Mouse (Mus musculus): ENCODE data around the gene Gfral. TPM values are rescaled to one million over a fixed set of nuclear protein-coding genes. Genes with fewer than 3 reads are reported as not detected.
"Not testable (repeated sequence)": the region's sequence is repeated elsewhere in the genome, so short reads cannot be mapped to it uniquely, and the experiment has no call there.

Gfral gene
- total RNA-seq, 2 experiments from 2014 or later = not detected

DNA sequence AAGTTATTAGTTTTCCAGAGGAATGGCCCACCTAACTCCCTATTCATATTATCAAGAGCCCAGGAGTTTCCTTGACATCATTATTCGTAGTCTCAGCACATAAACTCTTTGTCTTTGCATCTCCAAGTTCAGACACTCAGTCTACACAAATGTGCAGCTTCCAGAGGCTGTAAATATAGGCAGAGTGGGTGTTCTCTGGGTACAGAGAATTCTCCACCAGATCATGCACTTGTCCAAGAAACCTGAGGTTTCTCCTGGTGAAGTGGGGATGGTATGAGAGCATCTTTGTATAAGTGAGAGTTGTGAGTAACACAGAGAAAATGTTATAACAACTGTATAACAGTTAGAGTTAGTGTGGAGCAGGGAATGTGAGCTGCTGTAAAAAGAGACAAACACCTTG, 84.1 kb downstream of the Gfral start:
- no peak for ATAC-seq (replicated peaks; ENCODE audit: low FRiP score, poor library complexity, severe bottlenecking)

DNA sequence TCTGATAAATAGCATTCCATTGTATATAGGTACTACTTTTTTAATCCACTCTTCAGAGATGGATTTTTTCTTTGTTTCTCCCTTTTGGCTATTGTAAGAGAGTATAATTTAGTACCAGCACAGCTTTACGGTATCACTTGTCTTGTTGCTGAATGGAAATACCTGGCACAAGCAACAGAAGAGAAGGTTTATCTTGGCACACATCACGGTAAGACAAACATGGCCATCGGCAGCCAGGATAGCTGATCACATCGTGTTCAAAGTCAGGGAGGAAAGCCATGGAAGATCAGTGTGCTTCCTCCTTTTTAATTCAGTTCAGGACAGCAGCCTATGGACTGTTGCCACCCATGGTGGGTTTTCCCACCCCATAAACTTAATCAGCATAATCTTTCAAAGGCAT, 89.2 kb downstream of the Gfral start:
- ATAC-seq (replicated peaks; ENCODE audit: low FRiP score, poor library complexity, severe bottlenecking) = no peak

DNA sequence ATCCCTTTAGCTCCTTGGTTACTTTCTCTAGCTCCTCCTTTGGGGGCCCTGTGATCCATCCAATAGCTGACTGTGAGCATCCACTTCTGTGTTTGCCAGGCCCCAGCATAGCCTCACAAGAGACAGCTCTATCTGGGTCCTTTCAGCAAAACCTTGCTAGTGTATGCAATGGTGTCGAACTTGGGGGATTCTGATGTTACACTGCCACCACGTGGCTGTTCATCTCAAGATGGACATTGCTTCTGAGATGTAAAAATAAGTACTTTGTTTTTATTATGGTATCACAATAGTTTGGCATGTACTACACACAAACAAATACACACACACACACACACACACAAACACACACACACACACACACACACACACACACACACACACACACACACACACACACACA, 90.6 kb downstream of the Gfral start:
- ATAC-seq (replicated peaks; ENCODE audit: low FRiP score, poor library complexity, severe bottlenecking) = not testable (repeated sequence)

Other genes with a start within 250 kb of the Gfral start
- gene Hmgcll1, start 198.8 kb downstream of the Gfral start, total RNA-seq (2015; ENCODE audit: low replicate concordance) = not detected in 2 replicates
- gene Hmgcll1, start 198.8 kb downstream of the Gfral start, total RNA-seq (2017; ENCODE audit: low replicate concordance) = 0.51 TPM in 1 of 2 replicates, not detected in the other
- not detected in 2 replicates for gene Hcrtr2, start 110.2 kb upstream of the Gfral start, total RNA-seq (2015; ENCODE audit: low replicate concordance)
- gene Hcrtr2, start 110.2 kb upstream of the Gfral start, total RNA-seq (2017; ENCODE audit: low replicate concordance) = not detected in 2 replicates